Mouse (Mus musculus): ENCODE data around the gene Vill. TPM values are rescaled to one million over a fixed set of nuclear protein-coding genes. Genes with fewer than 3 reads are reported as not detected.

The Vill gene
- polyA plus RNA-seq, 1 experiment from 2014 or later = 31.6 TPM

DNA sequence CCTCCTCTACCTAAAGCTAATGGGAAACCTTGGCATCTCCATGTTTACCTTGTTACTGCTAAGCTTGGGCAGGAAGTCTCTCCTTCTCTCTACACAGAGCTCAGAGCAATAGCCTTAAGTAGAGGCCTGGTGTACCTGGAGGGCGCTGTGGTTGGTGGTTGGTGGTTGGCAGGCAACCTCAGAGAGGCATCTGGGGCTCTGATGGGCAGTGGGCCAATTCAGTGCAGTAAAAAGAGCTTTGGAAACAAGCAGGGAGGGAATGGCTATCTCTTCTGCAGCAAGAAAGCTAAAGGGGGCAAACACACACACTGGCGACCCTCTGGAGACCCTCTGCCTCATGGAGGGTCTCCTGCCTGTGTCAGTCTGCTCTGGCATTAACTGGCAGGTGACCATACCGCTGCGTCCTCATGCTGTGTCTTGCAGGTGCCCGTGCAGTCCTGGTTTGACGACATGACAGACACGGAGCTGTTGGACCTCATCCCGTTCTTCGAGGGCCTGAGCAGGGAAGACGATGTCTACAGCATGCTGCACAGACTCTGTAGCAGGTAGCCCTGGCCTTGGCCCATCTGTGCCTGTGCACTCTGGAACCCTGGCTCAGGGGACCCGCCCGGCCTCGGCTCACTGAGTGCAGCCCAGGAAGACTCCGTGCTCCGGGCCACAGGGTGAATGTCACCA is 12.3 kb upstream of the Vill start:
- Histone ChIP-seq H3K4me2 (replicated peaks; ENCODE audit: low read depth, low read length) (no peak overlapping the region), H3K4me1 (ENCODE audit: control insufficient read depth, insufficient read depth, low read length) (no peaks in the 10 kb centered on the region), H3K9me3 (ENCODE audit: control insufficient read depth, low read depth, low read length) (no peaks in the 10 kb centered on the region), H3K27ac (ENCODE audit: low read length) (no peak overlapping the region), H3K27me3 (ENCODE audit: control insufficient read depth, insufficient read depth, low read length) (no peaks in the 10 kb centered on the region), H3K9ac (replicated peaks; ENCODE audit: low read depth, low read length) (no peak overlapping the region), H3K36me3 (ENCODE audit: control insufficient read depth, insufficient read depth, low read length) (peaks cover 34% of the 10 kb centered on the region), H3K4me3 (ENCODE audit: low read depth, low read length) (no peak overlapping the region)
- ATAC-seq (ENCODE audit: insufficient number of reproducible peaks, insufficient read depth, low FRiP score, low read depth) = no peak
- 90% methylated on average over 15 of the region's 15 CpGs for WGBS

DNA sequence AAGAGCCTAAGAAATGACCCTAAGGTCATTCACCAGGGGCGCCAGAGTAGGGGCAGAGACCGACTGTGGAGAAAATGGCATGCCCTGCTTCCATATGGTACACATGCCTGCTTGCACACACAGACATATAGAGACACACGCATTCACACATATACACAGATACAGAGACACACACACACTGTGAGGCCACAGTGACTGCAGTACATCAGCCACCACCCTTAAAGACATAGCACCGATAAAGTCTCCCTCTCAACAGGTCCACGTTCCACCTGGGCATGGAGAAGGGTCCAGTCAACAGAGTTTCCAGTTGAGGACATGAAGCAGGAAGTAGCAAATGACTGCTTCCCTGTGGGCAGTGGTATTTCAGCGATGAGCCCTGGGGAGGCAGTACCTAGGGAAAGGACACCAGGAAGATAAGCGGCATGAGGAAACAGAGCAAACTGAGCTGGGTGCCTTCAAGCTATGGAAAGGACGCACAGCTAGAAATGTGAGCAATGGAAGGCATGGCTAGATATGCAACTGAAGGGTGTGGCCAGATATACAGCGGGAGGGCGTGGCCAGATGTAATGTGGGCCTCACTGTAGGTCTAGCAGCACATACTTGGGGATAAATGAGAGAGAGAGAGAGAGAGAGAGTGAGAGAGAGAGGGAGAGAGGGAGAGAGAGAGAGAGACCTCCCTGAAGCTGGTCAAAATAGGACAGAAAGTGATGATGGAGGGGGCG is 4.2 kb upstream of the Vill start:
- Histone ChIP-seq H3K27me3 (ENCODE audit: control insufficient read depth, insufficient read depth, low read length) (no peaks in the 10 kb centered on the region), H3K4me1 (ENCODE audit: control insufficient read depth, insufficient read depth, low read length) (peaks cover 17% of the 10 kb centered on the region; the same call in 1 of the 2 replicates), H3K27ac (ENCODE audit: low read length) (no peak overlapping the region), H3K4me3 (ENCODE audit: low read depth, low read length) (no peak overlapping the region), H3K9ac (replicated peaks; ENCODE audit: low read depth, low read length) (no peak overlapping the region), H3K9me3 (ENCODE audit: control insufficient read depth, low read depth, low read length) (no peaks in the 10 kb centered on the region), H3K36me3 (ENCODE audit: control insufficient read depth, insufficient read depth, low read length) (no peaks in the 10 kb centered on the region; the same call in 1 of the 2 replicates), H3K4me2 (replicated peaks; ENCODE audit: low read depth, low read length) (no peak overlapping the region)
- WGBS = 66% methylated on average over 11 of the region's 11 CpGs
- ATAC-seq (ENCODE audit: insufficient number of reproducible peaks, insufficient read depth, low FRiP score, low read depth) = no peak

DNA sequence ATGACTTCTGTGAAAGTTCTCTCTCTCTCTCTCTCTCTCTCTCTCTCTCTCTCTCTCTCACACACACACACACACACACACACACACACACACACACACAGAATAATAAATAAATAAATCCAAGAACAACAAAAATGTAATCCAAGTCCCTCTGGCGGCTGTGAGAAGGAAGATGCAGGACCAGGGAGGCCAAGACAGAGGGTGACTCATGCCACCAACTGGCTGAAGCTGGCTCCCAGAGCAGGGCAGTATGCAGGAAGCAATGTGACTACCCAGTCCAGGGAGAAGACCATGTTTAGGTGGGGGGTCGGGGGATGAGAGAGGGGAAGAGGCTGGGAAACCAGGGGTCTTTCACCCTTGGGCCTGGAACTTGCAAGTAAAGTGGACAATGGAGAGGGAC is 1.4 kb upstream of the Vill start:
- H3K27me3 ChIP-seq (ENCODE audit: control insufficient read depth, insufficient read depth, low read length) = no peaks in the 10 kb centered on the region
- no peak overlapping the region for H3K9ac ChIP-seq (replicated peaks; ENCODE audit: low read depth, low read length)
- no peaks in the 10 kb centered on the region for H3K36me3 ChIP-seq (ENCODE audit: control insufficient read depth, insufficient read depth, low read length)
- H3K4me1 ChIP-seq (ENCODE audit: control insufficient read depth, insufficient read depth, low read length) = peaks cover 20% of the 10 kb centered on the region; the same call in 1 of the 2 replicates
- ATAC-seq (ENCODE audit: insufficient number of reproducible peaks, insufficient read depth, low FRiP score, low read depth) = no peak
- no peaks in the 10 kb centered on the region for H3K9me3 ChIP-seq (ENCODE audit: control insufficient read depth, low read depth, low read length)
- 73% methylated on average over 2 of the region's 2 CpGs for WGBS
- no peak overlapping the region for H3K4me2 ChIP-seq (replicated peaks; ENCODE audit: low read depth, low read length)
- no peak overlapping the region for H3K4me3 ChIP-seq (ENCODE audit: low read depth, low read length)
- no peak overlapping the region for H3K27ac ChIP-seq (ENCODE audit: low read length)

GRCm38 (mm10) chr9:119053964-119054576 is 1.5 kb downstream of the Vill start:
- no peaks in the 10 kb centered on the region for H3K9me3 ChIP-seq (ENCODE audit: control insufficient read depth, low read depth, low read length)
- peak; percentile 69; the same call in 1 of the 2 replicates for ATAC-seq (ENCODE audit: insufficient number of reproducible peaks, insufficient read depth, low FRiP score, low read depth)
- peak overlapping the region; percentile 38; the same call in 1 of the 2 replicates for H3K4me3 ChIP-seq (ENCODE audit: low read depth, low read length)
- peak overlapping the region; percentile 51; the same call in 1 of the 2 replicates for H3K4me2 ChIP-seq (replicated peaks; ENCODE audit: low read depth, low read length)
- 61% methylated on average over 9 of the region's 9 CpGs for WGBS
- H3K27ac ChIP-seq (ENCODE audit: low read length) = peak overlapping the region; percentile 33; the same call in 1 of the 2 replicates
- H3K27me3 ChIP-seq (ENCODE audit: control insufficient read depth, insufficient read depth, low read length) = no peaks in the 10 kb centered on the region
- no peaks in the 10 kb centered on the region for H3K36me3 ChIP-seq (ENCODE audit: control insufficient read depth, insufficient read depth, low read length)
- no peak overlapping the region for H3K9ac ChIP-seq (replicated peaks; ENCODE audit: low read depth, low read length)
- peaks cover 20% of the 10 kb centered on the region; the same call in 1 of the 2 replicates for H3K4me1 ChIP-seq (ENCODE audit: control insufficient read depth, insufficient read depth, low read length)

- H3K4me1 ChIP-seq (ENCODE audit: control insufficient read depth, insufficient read depth, low read length) = peaks cover 20% of the 10 kb centered on the region; the same call in 1 of the 2 replicates
- 65% methylated on average over 4 of the region's 4 CpGs for WGBS
- no peak for ATAC-seq (ENCODE audit: insufficient number of reproducible peaks, insufficient read depth, low FRiP score, low read depth)
- no peak overlapping the region for H3K4me2 ChIP-seq (replicated peaks; ENCODE audit: low read depth, low read length)
- H3K27ac ChIP-seq (ENCODE audit: low read length) = no peak overlapping the region
- no peaks in the 10 kb centered on the region for H3K9me3 ChIP-seq (ENCODE audit: control insufficient read depth, low read depth, low read length)
- no peak overlapping the region for H3K9ac ChIP-seq (replicated peaks; ENCODE audit: low read depth, low read length)
- no peak overlapping the region for H3K4me3 ChIP-seq (ENCODE audit: low read depth, low read length)
- no peaks in the 10 kb centered on the region for H3K27me3 ChIP-seq (ENCODE audit: control insufficient read depth, insufficient read depth, low read length)
- no peaks in the 10 kb centered on the region for H3K36me3 ChIP-seq (ENCODE audit: control insufficient read depth, insufficient read depth, low read length)
Measured at GRCm38 (mm10) chr9:119055336-119055735, 2.8 kb downstream of the Vill start.

DNA sequence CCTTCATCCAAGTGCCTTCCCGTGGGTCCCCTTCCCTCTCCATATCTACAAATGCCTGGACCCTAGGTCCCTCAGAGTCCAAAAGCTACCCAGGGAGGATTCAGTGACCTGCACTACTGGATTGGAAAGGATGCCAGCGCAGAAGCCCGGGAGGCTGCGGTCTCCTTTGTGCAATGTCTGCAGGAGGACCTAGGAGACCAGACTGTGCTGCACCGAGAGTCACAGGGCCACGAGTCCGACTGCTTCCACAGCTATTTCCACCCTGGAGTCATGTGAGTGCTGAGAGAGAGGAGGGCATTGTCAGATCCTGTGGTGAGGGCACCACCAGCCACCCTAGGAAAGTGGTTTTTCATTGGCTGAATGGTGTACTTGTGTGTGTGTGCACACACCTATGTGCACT is 5.7 kb downstream of the Vill start:
- H3K9me3 ChIP-seq (ENCODE audit: control insufficient read depth, low read depth, low read length) = no peaks in the 10 kb centered on the region
- no peak overlapping the region for H3K4me2 ChIP-seq (replicated peaks; ENCODE audit: low read depth, low read length)
- no peaks in the 10 kb centered on the region for H3K27me3 ChIP-seq (ENCODE audit: control insufficient read depth, insufficient read depth, low read length)
- no peak overlapping the region for H3K4me3 ChIP-seq (ENCODE audit: low read depth, low read length)
- H3K27ac ChIP-seq (ENCODE audit: low read length) = no peak overlapping the region
- H3K9ac ChIP-seq (replicated peaks; ENCODE audit: low read depth, low read length) = no peak overlapping the region
- no peaks in the 10 kb centered on the region for H3K36me3 ChIP-seq (ENCODE audit: control insufficient read depth, insufficient read depth, low read length)
- H3K4me1 ChIP-seq (ENCODE audit: control insufficient read depth, insufficient read depth, low read length) = peaks cover 4% of the 10 kb centered on the region; the same call in 1 of the 2 replicates
- WGBS = 76% methylated on average over 7 of the region's 7 CpGs
- ATAC-seq (ENCODE audit: insufficient number of reproducible peaks, insufficient read depth, low FRiP score, low read depth) = no peak

DNA sequence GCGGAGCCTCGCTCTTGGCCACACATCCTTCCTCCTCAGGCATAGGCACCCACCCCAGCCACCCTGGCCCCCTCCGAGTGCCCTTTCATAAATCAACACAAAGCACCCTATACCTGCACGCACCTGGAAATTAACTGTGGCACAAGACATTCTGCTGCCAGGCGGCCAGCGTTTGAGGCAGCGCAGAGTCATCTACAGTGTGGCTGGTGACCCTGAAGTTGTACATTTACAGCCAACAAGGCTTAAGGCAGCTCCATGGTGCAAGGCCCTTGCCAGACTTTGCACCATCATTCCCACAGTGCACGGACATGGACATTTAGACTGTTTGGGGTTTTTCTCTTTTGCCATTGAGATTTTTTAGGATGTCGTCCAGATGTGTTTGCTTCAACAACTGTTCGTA is 8.1 kb downstream of the Vill start:
- no peaks in the 10 kb centered on the region for H3K4me1 ChIP-seq (ENCODE audit: control insufficient read depth, insufficient read depth, low read length)
- no peaks in the 10 kb centered on the region for H3K9me3 ChIP-seq (ENCODE audit: control insufficient read depth, low read depth, low read length)
- no peak overlapping the region for H3K27ac ChIP-seq (ENCODE audit: low read length)
- no peak overlapping the region for H3K9ac ChIP-seq (replicated peaks; ENCODE audit: low read depth, low read length)
- H3K4me2 ChIP-seq (replicated peaks; ENCODE audit: low read depth, low read length) = no peak overlapping the region
- ATAC-seq (ENCODE audit: insufficient number of reproducible peaks, insufficient read depth, low FRiP score, low read depth) = no peak
- H3K4me3 ChIP-seq (ENCODE audit: low read depth, low read length) = no peak overlapping the region
- H3K27me3 ChIP-seq (ENCODE audit: control insufficient read depth, insufficient read depth, low read length) = no peaks in the 10 kb centered on the region
- H3K36me3 ChIP-seq (ENCODE audit: control insufficient read depth, insufficient read depth, low read length) = no peaks in the 10 kb centered on the region
- WGBS = 89% methylated on average over 10 of the region's 10 CpGs

DNA sequence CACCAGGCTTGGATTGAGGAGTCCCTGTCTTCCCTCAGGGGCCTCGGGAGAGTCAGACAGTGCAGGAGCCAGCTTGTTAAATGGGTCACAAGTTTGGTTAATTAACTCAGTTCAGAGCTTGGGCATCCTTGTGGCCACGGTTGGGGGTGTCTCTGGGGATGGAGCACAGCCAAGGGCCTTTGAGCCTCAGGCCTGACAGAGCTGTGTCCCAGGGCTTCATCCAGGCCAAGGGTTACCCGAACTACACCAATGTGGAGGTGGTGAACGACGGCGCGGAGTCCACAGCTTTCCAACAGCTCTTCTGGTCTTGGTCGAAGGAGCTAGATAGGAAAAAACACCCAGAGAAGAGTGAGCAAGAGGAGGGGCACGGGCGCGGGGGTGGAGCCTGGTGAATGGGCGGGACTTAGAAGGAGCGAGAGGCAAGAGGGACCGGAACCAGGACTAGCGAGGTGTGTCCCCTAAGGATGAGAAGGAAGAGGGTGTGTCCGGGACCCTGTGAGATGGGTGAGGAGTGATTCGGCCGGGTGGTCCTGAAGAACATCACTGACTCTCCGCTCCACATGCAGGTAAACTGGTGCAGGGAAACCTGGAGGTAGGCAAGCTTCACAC is 10.6 kb downstream of the Vill start:
- Histone ChIP-seq H3K27ac (ENCODE audit: low read length) (no peak overlapping the region), H3K4me3 (ENCODE audit: low read depth, low read length) (no peak overlapping the region), H3K9ac (replicated peaks; ENCODE audit: low read depth, low read length) (no peak overlapping the region), H3K27me3 (ENCODE audit: control insufficient read depth, insufficient read depth, low read length) (no peaks in the 10 kb centered on the region), H3K4me2 (replicated peaks; ENCODE audit: low read depth, low read length) (no peak overlapping the region), H3K36me3 (ENCODE audit: control insufficient read depth, insufficient read depth, low read length) (no peaks in the 10 kb centered on the region), H3K9me3 (ENCODE audit: control insufficient read depth, low read depth, low read length) (no peaks in the 10 kb centered on the region), H3K4me1 (ENCODE audit: control insufficient read depth, insufficient read depth, low read length) (no peaks in the 10 kb centered on the region)
- no peak for ATAC-seq (ENCODE audit: insufficient number of reproducible peaks, insufficient read depth, low FRiP score, low read depth)
- 37% methylated on average over 19 of the region's 19 CpGs for WGBS

All from stomach, embryonic 14.5 days (tissue).